Comparison of ENCODE assay signal across 8 mouse cellular contexts in the genomic region with DNA sequence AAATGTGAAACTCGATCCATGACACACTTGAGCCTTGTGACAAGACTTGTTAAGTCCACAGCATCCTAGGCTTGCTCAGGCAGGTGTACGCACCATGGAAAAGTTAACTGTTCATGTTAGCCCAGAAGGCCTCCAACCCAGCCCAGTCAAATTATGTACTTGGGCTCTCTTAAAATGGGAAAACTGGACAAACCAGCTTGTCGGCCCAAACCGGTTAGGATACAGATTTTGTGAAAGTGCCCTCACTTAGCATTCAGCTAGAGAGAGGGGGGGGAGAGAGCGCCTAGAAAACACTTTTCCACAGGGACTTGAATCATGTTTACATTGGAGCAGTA. TPM values are rescaled to one million over a fixed set of nuclear protein-coding genes. Genes with fewer than 3 reads are reported as not detected.
DNase-seq lines count a peak whose midpoint lies in the region; ATAC-seq lines count a peak whose summit lies in the region.

No protein-coding gene starts in this region.

- no peaks in the 10 kb centered on the region for H3K27me3 ChIP-seq in heart, embryonic 13.5 days (replicated peaks)
- no peaks in the 10 kb centered on the region for H3K27me3 ChIP-seq in forebrain, embryonic 16.5 days (replicated peaks; ENCODE audit: control insufficient read depth, insufficient read depth, low read length)
- no peaks in the 10 kb centered on the region for H3K27me3 ChIP-seq in midbrain, embryonic 14.5 days (ENCODE audit: control insufficient read depth, insufficient read depth, low read length)

- 45% methylated on average over 5 of the region's 5 CpGs for WGBS in heart, embryonic 13.5 days
- 23% methylated on average over 5 of the region's 5 CpGs for WGBS in forebrain, embryonic 16.5 days
- 37% methylated on average over 5 of the region's 5 CpGs for WGBS in midbrain, embryonic 14.5 days

- ATAC-seq in heart, embryonic 13.5 days (ENCODE audit: extremely low read depth, insufficient number of reproducible peaks, low FRiP score, low TSS enrichment): no peak
- no peak for ATAC-seq in forebrain, embryonic 16.5 days
- no peak for ATAC-seq in midbrain, embryonic 14.5 days (ENCODE audit: low FRiP score, low TSS enrichment)
- ATAC-seq in frontal cortex, adult (ENCODE audit: low TSS enrichment): no peak

- H3K27ac ChIP-seq in heart, embryonic 13.5 days (replicated peaks): no peak overlapping the region
- H3K27ac ChIP-seq in forebrain, embryonic 16.5 days (ENCODE audit: low read length): no peak overlapping the region
- no peak overlapping the region for H3K27ac ChIP-seq in midbrain, embryonic 14.5 days (replicated peaks; ENCODE audit: low read depth, low read length)

- peak overlapping the region; percentile 93; the same call in 1 of the 2 replicates for H3K9ac ChIP-seq in heart, embryonic 13.5 days
- peak overlapping the region; percentile 93; the same call in 1 of the 2 replicates for H3K9ac ChIP-seq in forebrain, embryonic 16.5 days (replicated peaks; ENCODE audit: low read depth, low read length)
- peak overlapping the region; percentile 93 for H3K9ac ChIP-seq in midbrain, embryonic 14.5 days (replicated peaks; ENCODE audit: low read length)

- no peak for DNase-seq in heart, postnatal 25 days (ENCODE audit: low spot score)
- peak; percentile 58 to 67 for DNase-seq in kidney, postnatal 4 days
- DNase-seq in midbrain, embryonic 14.5 days: no peak
- DNase-seq in gastrocnemius, postnatal 25 days: no peak
- DNase-seq in spleen, adult 12 weeks (ENCODE audit: low spot score): no peak

- peaks cover 41% of the 10 kb centered on the region for H3K4me1 ChIP-seq in heart, embryonic 13.5 days
- H3K4me1 ChIP-seq in forebrain, embryonic 16.5 days (replicated peaks; ENCODE audit: control insufficient read depth, insufficient read depth, low read length): peaks cover 29% of the 10 kb centered on the region
- peaks cover 25% of the 10 kb centered on the region for H3K4me1 ChIP-seq in midbrain, embryonic 14.5 days (ENCODE audit: control insufficient read depth, insufficient read depth, low read length)

- H3K4me2 ChIP-seq in heart, embryonic 13.5 days: peak overlapping the region; percentile 95
- H3K4me2 ChIP-seq in forebrain, embryonic 16.5 days (ENCODE audit: low read length): peak overlapping the region; percentile 71
- H3K4me2 ChIP-seq in midbrain, embryonic 14.5 days (ENCODE audit: low read length): peak overlapping the region; percentile 81

- intact Hi-C loops in heart, postnatal 25 days (cut with DNase I): no loop called here

- H3K9me3 ChIP-seq in heart, embryonic 13.5 days: peaks cover 5% of the 10 kb centered on the region; the same call in 1 of the 2 replicates
- H3K9me3 ChIP-seq in forebrain, embryonic 16.5 days (ENCODE audit: control insufficient read depth, low read length): no peaks in the 10 kb centered on the region
- no peaks in the 10 kb centered on the region for H3K9me3 ChIP-seq in midbrain, embryonic 14.5 days (ENCODE audit: control insufficient read depth, low read length)

- peak overlapping the region; percentile 98 for H3K4me3 ChIP-seq in heart, embryonic 13.5 days
- peak overlapping the region; percentile 89 for H3K4me3 ChIP-seq in forebrain, embryonic 16.5 days (replicated peaks; ENCODE audit: low read length)
- H3K4me3 ChIP-seq in midbrain, embryonic 14.5 days (replicated peaks; ENCODE audit: low read depth, low read length): peak overlapping the region; percentile 96

- no peaks in the 10 kb centered on the region for H3K36me3 ChIP-seq in heart, embryonic 13.5 days
- no peaks in the 10 kb centered on the region for H3K36me3 ChIP-seq in forebrain, embryonic 16.5 days (ENCODE audit: control insufficient read depth, insufficient read depth)
- no peaks in the 10 kb centered on the region for H3K36me3 ChIP-seq in midbrain, embryonic 14.5 days (ENCODE audit: control insufficient read depth, insufficient read depth, low read length)

RNA-seq across cellular contexts. Expression of gene Ssx2ip, which starts 1.5 kb away (rescaled TPM):
- 18.7 and 19.3 TPM in 2 replicates for polyA plus RNA-seq in heart, embryonic 13.5 days (2015; fragmentation: Nextera tagmentation; extraction: Ambion mirVana)
- total RNA-seq in heart, postnatal 25 days (2021): 10 to 100 TPM; 12.4 to 12.5 TPM
- 22.5 and 26.1 TPM in 2 replicates for polyA plus RNA-seq in forebrain, embryonic 16.5 days (2015; fragmentation: Nextera tagmentation; extraction: Ambion mirVana)
- 13.1 and 18.9 TPM in 2 replicates for polyA plus RNA-seq in midbrain, embryonic 14.5 days (2014; fragmentation: Nextera tagmentation; extraction: Ambion mirVana)
- 10 to 100 TPM; 23.5 to 27.0 TPM for total RNA-seq in gastrocnemius, postnatal 25 days (2021)

RNA-seq across cellular contexts. Expression of gene Ctbs, which starts 43.6 kb away (rescaled TPM):
- polyA plus RNA-seq in heart, embryonic 13.5 days (2015; fragmentation: Nextera tagmentation; extraction: Ambion mirVana): 9.5 and 10.5 TPM in 2 replicates
- 1 to 10 TPM; 4.2 to 4.4 TPM for total RNA-seq in heart, postnatal 25 days (2021)
- polyA plus RNA-seq in forebrain, embryonic 16.5 days (2015; fragmentation: Nextera tagmentation; extraction: Ambion mirVana): 4.0 and 4.2 TPM in 2 replicates
- 3.0 and 3.8 TPM in 2 replicates for polyA plus RNA-seq in midbrain, embryonic 14.5 days (2014; fragmentation: Nextera tagmentation; extraction: Ambion mirVana)
- 1 to 10 TPM; 3.3 to 3.8 TPM for total RNA-seq in gastrocnemius, postnatal 25 days (2021)

Comparison
In these comparisons a context has a peak if more than half of its experiments do, and no peak if none do; other contexts are left out.
1. DNase-seq: peak in kidney, postnatal 4 days (2 of 2); none in heart, postnatal 25 days (single experiment), midbrain, embryonic 14.5 days (single experiment), gastrocnemius, postnatal 25 days (single experiment) and spleen, adult 12 weeks (single experiment).
2. Peak in every context shown above with its lines, with median percentiles within 50 percentile points of each other: H3K4me2 ChIP-seq, H3K4me3 ChIP-seq and H3K9ac ChIP-seq.